In genomic region chr4:98450308-98450707, GRCm38 (mm10) we compare ENCODE assay signal across 14 mouse cellular contexts.
"Had no signal": no experiment of that assay in that cellular context is flagged by ENCODE, and none has a peak within 500 bp of the region (broad histone marks: within the 10 kb centered on the region; RNA-seq: fewer than 3 reads in every experiment).

No protein-coding gene starts in this region.

- DNase-seq: kidney, adult 8-10 months; kidney, postnatal 25 days; layer of hippocampus, postnatal 36 days; left cerebral cortex, postnatal 4 days; lung, embryonic 14.5 days; lung, postnatal 10 days; lung, postnatal 4 days; right cerebral cortex, postnatal 14 days; thymus, adult 18-20 months; thymus, postnatal 14 days had no signal

- H3K4me1 ChIP-seq: liver, embryonic 12.5 days; midbrain, embryonic 15.5 days had no signal

- H3K4me3 ChIP-seq: limb, embryonic 15.5 days; liver, embryonic 12.5 days; midbrain, embryonic 15.5 days had no signal

- H3K27ac ChIP-seq: limb, embryonic 15.5 days; liver, embryonic 12.5 days; midbrain, embryonic 15.5 days had no signal

- H3K4me2 ChIP-seq: limb, embryonic 15.5 days; liver, embryonic 12.5 days; lung, embryonic 14.5 days; midbrain, embryonic 11.5 days; midbrain, embryonic 15.5 days had no signal

- H3K27me3 ChIP-seq: limb, embryonic 15.5 days; liver, embryonic 12.5 days; midbrain, embryonic 15.5 days had no signal

- H3K9ac ChIP-seq: limb, embryonic 15.5 days; liver, embryonic 12.5 days; lung, embryonic 14.5 days; midbrain, embryonic 15.5 days had no signal

- ATAC-seq: liver, embryonic 12.5 days; midbrain, embryonic 15.5 days had no signal

- H3K36me3 ChIP-seq: limb, embryonic 15.5 days; liver, embryonic 12.5 days; midbrain, embryonic 15.5 days had no signal

- H3K9me3 ChIP-seq: limb, embryonic 15.5 days; liver, embryonic 12.5 days; midbrain, embryonic 15.5 days had no signal
